Mouse (Mus musculus) gastrocnemius, postnatal 36 days (tissue): ENCODE data around the gene Tdrd12. TPM values are rescaled to one million over a fixed set of nuclear protein-coding genes. Genes with fewer than 3 reads are reported as not detected.
"Not testable (repeated sequence)": the region's sequence is repeated elsewhere in the genome, so short reads cannot be mapped to it uniquely, and the experiment has no call there.

Experiments used
- DNase-seq, 2 experiments: peaks; one replicate each; pipeline ENCODE4 v3.0.0; 2022
- intact Hi-C: fragments of 180-260 bp; cut with DNase I; formaldehyde crosslinking; loops from one replicate; pipeline ENCODE4 v1.15.1; 2025
- total RNA-seq, 2 experiments: library from RNA; stranded (reverse); gene quantifications; 2 replicates each; pipeline ENCODE4 v1.2.3; 2021

Tdrd12 gene
- total RNA-seq, 2 experiments from 2014 or later = not detected

- intact Hi-C loops = no loop called here
- no peak for DNase-seq
Measured at GRCm38 (mm10) chr7:35556905-35557304, 19.4 kb upstream of the Tdrd12 start.

GRCm38 (mm10) chr7:35556205-35556603 is 18.7 kb upstream of the Tdrd12 start, which contains the start of gene Nudt19:
Gene Nudt19, minus strand, starts transcription at chr7:35556304.
- no peak for DNase-seq
- intact Hi-C loops = no loop called here

- DNase-seq = peak; percentile 80 to 82
- intact Hi-C loops = no loop called here
Measured at GRCm38 (mm10) chr7:35555224-35556204, 18.0 kb upstream of the Tdrd12 start.

GRCm38 (mm10) chr7:35554605-35555175 is 17.1 kb upstream of the Tdrd12 start:
- no peak for DNase-seq
- intact Hi-C loops = no loop called here

- intact Hi-C loops = no loop called here
- DNase-seq = no peak
Measured at GRCm38 (mm10) chr7:35553751-35554604, 16.4 kb upstream of the Tdrd12 start.

- peak in 1 of 2 experiments; percentile 18 for DNase-seq
- intact Hi-C loops = loop anchor here (5.0 kb wide), 1 partner anchor 91 kb away; no protein-coding TSS in a partner anchor
Measured at GRCm38 (mm10) chr7:35545881-35546280, 8.3 kb upstream of the Tdrd12 start.

- DNase-seq = no peak
- intact Hi-C loops = no loop called here
Measured at GRCm38 (mm10) chr7:35535750-35536512, 1.6 kb downstream of the Tdrd12 start.

GRCm38 (mm10) chr7:35530544-35530943 is 7.0 kb downstream of the Tdrd12 start:
- intact Hi-C loops, DNase-seq: not testable (repeated sequence)

GRCm38 (mm10) chr7:35530026-35530425 is 7.5 kb downstream of the Tdrd12 start:
- no peak for DNase-seq
- intact Hi-C loops = no loop called here

- intact Hi-C loops = no loop called here
- DNase-seq = no peak
Measured at GRCm38 (mm10) chr7:35526795-35527194, 10.8 kb downstream of the Tdrd12 start.

GRCm38 (mm10) chr7:35501995-35502394 is 35.5 kb downstream of the Tdrd12 start:
- intact Hi-C loops = no loop called here

GRCm38 (mm10) chr7:35497516-35497915 is 40.0 kb downstream of the Tdrd12 start:
- DNase-seq = no peak
- intact Hi-C loops = no loop called here

More at GRCm38 (mm10) chr7:35501995-35502394, 35.5 kb downstream of the Tdrd12 start:
- no peak for DNase-seq

- intact Hi-C loops = no loop called here
- DNase-seq = no peak
Measured at GRCm38 (mm10) chr7:35491005-35491404, 46.5 kb downstream of the Tdrd12 start.

- no peak for DNase-seq
- intact Hi-C loops = no loop called here
Measured at GRCm38 (mm10) chr7:35490186-35490585, 47.4 kb downstream of the Tdrd12 start.

GRCm38 (mm10) chr7:35486553-35486952 is 51.0 kb downstream of the Tdrd12 start:
- intact Hi-C loops = no loop called here
- DNase-seq = no peak

- intact Hi-C loops = no loop called here
- no peak for DNase-seq
Measured at GRCm38 (mm10) chr7:35485126-35485525, 52.4 kb downstream of the Tdrd12 start.

- DNase-seq = no peak
- intact Hi-C loops = no loop called here
Measured at GRCm38 (mm10) chr7:35476457-35476856, 61.1 kb downstream of the Tdrd12 start.

- DNase-seq = no peak
- intact Hi-C loops = no loop called here
Measured at GRCm38 (mm10) chr7:35470794-35471193, 66.8 kb downstream of the Tdrd12 start.

- no peak for DNase-seq
- intact Hi-C loops = no loop called here
Measured at GRCm38 (mm10) chr7:35467856-35468255, 69.7 kb downstream of the Tdrd12 start.

GRCm38 (mm10) chr7:35465027-35465426 is 72.5 kb downstream of the Tdrd12 start:
- intact Hi-C loops = no loop called here
- DNase-seq = no peak
